Mouse (Mus musculus) liver, embryonic 14.5 days (tissue): ENCODE data around the gene Rac3. TPM values are rescaled to one million over a fixed set of nuclear protein-coding genes. Genes with fewer than 3 reads are reported as not detected.

Source experiments
- ATAC-seq: fragments of 200-750 bp; cut with Nextera tagmentation; 2 replicates; pipeline ENCODE4 v1.8.0; 2017; ENCODE audit warnings: moderate number of reproducible peaks, mild to moderate bottlenecking, moderate library complexity; ENCODE audit not compliant: insufficient read depth
- DNase-seq, 3 experiments: peaks; one replicate each; pipeline ENCODE4 v3.0.0-alpha.2; 2012 to 2013; ENCODE audit warnings: low read depth in 3 of 3, low spot score in 3 of 3
- H3K27ac ChIP-seq: fragments of 300-500 bp; sonication (generic); 2 replicates; pipeline ENCODE4 v1.5.1; 2014; ENCODE audit warnings: moderate library complexity, mild to moderate bottlenecking, control low read depth, inconsistent platforms
- H3K27me3 ChIP-seq: fragments of 300-500 bp; sonication (generic); 2 replicates; pipeline ENCODE4 v1.6.1; 2014; ENCODE audit warnings: mild to moderate bottlenecking, low read length, moderate library complexity; ENCODE audit not compliant: control insufficient read depth, insufficient read depth
- H3K36me3 ChIP-seq: fragments of 300-500 bp; sonication (generic); replicated peaks from 2 replicates; pipeline ENCODE4 v1.6.1; 2014; ENCODE audit warnings: low read depth; ENCODE audit not compliant: control insufficient read depth, insufficient read depth
- H3K4me1 ChIP-seq, 2 experiments: fragments of 200-500 bp in 1 of 2; fragments of 300-500 bp in 1 of 2; sonication (generic) in 1 of 2; replicated peaks; 2 replicates each; pipeline ENCODE4 v1.6.1; 2012 to 2014; ENCODE audit warnings: antibody characterized with exemption in 1 of 2, inconsistent platforms in 1 of 2, low read length in 1 of 2; ENCODE audit not compliant: control insufficient read depth in 2 of 2, insufficient read depth in 2 of 2
- H3K4me2 ChIP-seq: fragments of 300-500 bp; sonication (generic); 2 replicates; pipeline ENCODE4 v1.6.1; 2014; ENCODE audit warnings: low read depth, mild to moderate bottlenecking, control low read depth, moderate library complexity
- H3K4me3 ChIP-seq, 2 experiments: fragments of 200-500 bp in 1 of 2; fragments of 300-500 bp in 1 of 2; sonication (generic) in 1 of 2; 2 replicates each; pipeline ENCODE4 v1.5.1; 2012 to 2014; ENCODE audit warnings: low read depth in 2 of 2, low read length in 2 of 2, mild to moderate bottlenecking in 2 of 2, control low read depth in 1 of 2, inconsistent platforms in 1 of 2, moderate library complexity in 1 of 2; ENCODE audit not compliant: insufficient read depth in 1 of 2
- H3K9ac ChIP-seq: fragments of 300-500 bp; sonication (generic); replicated peaks from 2 replicates; pipeline ENCODE4 v1.6.1; 2014; ENCODE audit warnings: mild to moderate bottlenecking, control low read depth, moderate library complexity
- H3K9me3 ChIP-seq: fragments of 300-500 bp; sonication (generic); 2 replicates; pipeline ENCODE4 v1.6.1; 2016; ENCODE audit warnings: low read length, mixed read lengths; ENCODE audit not compliant: control insufficient read depth
- CTCF ChIP-seq: IDR thresholded peaks from 2 replicates; pipeline ENCODE4 v1.5.1; 2016; ENCODE audit warnings: antibody characterized with exemption, low read depth, control low read depth
- EP300 ChIP-seq: IDR thresholded peaks from 2 replicates; pipeline ENCODE4 v1.6.1; 2016; ENCODE audit warnings: antibody characterized with exemption, low read depth
- WGBS: fragments of 180-500 bp; shearing (Covaris S2); extraction: QIAGEN DNeasy Blood & Tissue Kit; methylation state at CpG from one replicate; pipeline ENCODE4 v1.1.7; 2014; ENCODE audit not compliant: insufficient replicate concordance; 5-methylcytosine and 5-hydroxymethylcytosine counted together
- polyA plus RNA-seq, 2 experiments: library from polyadenylated mRNA; depleted of rRNA in 1 of 2; stranded (reverse) in 1 of 2; unstranded in 1 of 2; fragments of >200 nt; fragmentation: Nextera tagmentation in 1 of 2; extraction: Ambion mirVana in 1 of 2; gene quantifications; 2 replicates each; pipeline versions ENCODE4 v1.2.1 to v1.2.3; 2012 to 2014

Rac3 gene
- polyA plus RNA-seq, 2 experiments, result 1.3 TPM; not detected in 1

DNA sequence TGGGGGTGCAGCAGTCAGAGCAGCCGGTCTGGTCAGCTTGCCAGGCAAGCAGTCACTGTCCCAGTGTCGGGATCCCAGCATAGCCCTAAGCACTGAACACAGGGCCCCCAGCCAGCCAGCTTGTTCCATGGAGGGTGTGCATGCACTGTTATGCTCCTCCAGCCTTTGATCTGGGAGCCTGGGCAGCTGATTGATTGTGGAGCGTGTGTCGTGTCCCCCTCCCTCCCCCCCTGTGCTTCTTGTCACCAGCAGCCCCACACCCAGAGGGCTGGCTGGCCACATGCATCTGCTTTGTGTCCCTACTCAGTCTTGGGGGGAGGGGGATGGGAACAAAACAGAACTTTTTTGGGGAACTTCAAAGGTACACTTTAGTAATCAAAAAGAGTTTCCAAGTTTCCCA, 26.1 kb upstream of the Rac3 start:
- Histone ChIP-seq H3K36me3 (no peaks in the 10 kb centered on the region), H3K27ac (no peak overlapping the region), H3K4me3 (no peak overlapping the region), H3K4me2 (no peak overlapping the region), H3K9me3 (no peaks in the 10 kb centered on the region), H3K4me1 (no peaks in the 10 kb centered on the region), H3K27me3 (no peaks in the 10 kb centered on the region), H3K9ac (no peak overlapping the region)
- TF ChIP-seq CTCF, result no peak
- no peak for TF ChIP-seq EP300
- WGBS, result 57% methylated on average over 4 of the region's 4 CpGs
- DNase-seq (no peak), ATAC-seq (no peak)

DNA sequence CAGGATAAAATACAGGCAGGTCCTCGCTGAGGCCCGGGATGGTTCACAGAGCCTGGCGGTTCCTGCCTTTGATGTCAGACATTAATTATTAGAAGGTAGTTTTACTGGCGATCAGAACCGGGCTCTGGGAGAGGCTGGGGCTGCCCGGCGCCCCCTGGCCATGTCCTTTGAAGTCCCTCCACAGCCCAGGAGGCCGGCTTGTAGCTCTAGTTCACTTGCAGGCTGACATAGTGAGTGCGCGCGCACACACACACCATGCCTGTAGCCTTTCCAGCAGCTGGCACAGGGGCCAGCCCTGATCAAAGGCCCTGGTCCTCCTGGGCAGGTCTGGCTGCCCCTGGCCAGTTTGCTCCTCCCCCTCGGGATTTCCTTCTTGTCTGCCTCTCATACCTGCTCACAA, 25.6 kb upstream of the Rac3 start:
- DNase-seq, result no peak
- no peak overlapping the region for H3K4me3 ChIP-seq
- no peak for TF ChIP-seq CTCF
- no peak for TF ChIP-seq EP300
- H3K4me2 ChIP-seq, result no peak overlapping the region
- H3K27me3 ChIP-seq, result no peaks in the 10 kb centered on the region
- no peaks in the 10 kb centered on the region for H3K4me1 ChIP-seq
- no peak overlapping the region for H3K27ac ChIP-seq
- no peak for ATAC-seq
- H3K9me3 ChIP-seq, result no peaks in the 10 kb centered on the region
- H3K36me3 ChIP-seq, result no peaks in the 10 kb centered on the region
- WGBS, result 78% methylated on average over 12 of the region's 12 CpGs
- no peak overlapping the region for H3K9ac ChIP-seq

DNA sequence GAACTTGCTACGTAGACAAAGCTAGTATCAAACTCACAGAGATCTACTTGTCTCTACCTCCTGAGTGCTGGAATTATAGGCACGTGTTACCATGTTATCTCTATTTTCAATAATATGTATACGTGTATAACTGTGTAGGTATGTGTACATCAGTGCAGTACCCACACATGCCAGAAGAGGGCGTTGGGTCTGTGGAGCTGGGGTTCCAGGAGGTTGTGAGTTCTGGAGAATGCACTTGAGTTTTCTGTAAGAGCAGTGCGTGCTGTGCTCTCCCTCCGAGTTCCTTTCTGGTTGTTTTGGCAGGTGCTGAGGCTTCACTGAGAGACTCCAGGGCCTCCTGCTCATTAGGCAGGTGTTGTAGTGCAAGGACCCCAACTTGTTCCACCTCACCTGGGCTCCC, 24.7 kb upstream of the Rac3 start:
- WGBS, result 82% methylated on average over 6 of the region's 6 CpGs
- no peak overlapping the region for H3K27ac ChIP-seq
- no peaks in the 10 kb centered on the region for H3K36me3 ChIP-seq
- H3K4me1 ChIP-seq, result no peaks in the 10 kb centered on the region
- no peak overlapping the region for H3K4me2 ChIP-seq
- TF ChIP-seq CTCF, result peak; percentile 58
- TF ChIP-seq EP300, result no peak
- no peaks in the 10 kb centered on the region for H3K9me3 ChIP-seq
- ATAC-seq (no peak), DNase-seq (no peak)
- H3K4me3 ChIP-seq, result no peak overlapping the region
- no peak overlapping the region for H3K9ac ChIP-seq
- H3K27me3 ChIP-seq, result no peaks in the 10 kb centered on the region

DNA sequence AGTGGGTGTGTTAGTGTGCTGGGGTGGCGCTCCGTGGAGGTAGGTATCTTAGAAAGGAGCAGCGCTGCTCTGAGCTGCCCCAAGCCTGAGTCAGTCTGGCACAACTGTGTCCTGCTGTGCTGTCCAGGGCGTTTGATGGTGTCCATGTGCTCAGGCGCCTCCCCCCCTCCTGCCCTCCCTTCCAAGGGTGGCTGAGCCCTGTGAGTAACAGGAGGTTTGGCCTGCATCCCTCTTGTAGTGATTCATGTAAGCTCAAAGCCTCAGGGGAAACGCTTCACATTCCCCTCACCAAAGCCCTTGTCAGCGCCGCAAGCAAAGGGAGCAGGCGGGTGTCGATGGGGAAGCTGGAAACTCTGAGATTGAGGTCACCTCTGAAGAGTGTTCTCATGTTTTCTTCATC, 23.5 kb upstream of the Rac3 start:
- no peaks in the 10 kb centered on the region for H3K27me3 ChIP-seq
- 67% methylated on average over 10 of the region's 10 CpGs for WGBS
- DNase-seq (no peak), ATAC-seq (no peak)
- no peaks in the 10 kb centered on the region for H3K4me1 ChIP-seq
- H3K4me2 ChIP-seq, result no peak overlapping the region
- H3K27ac ChIP-seq, result no peak overlapping the region
- TF ChIP-seq EP300 (no peak), CTCF (no peak)
- H3K4me3 ChIP-seq, result no peak overlapping the region
- no peaks in the 10 kb centered on the region for H3K36me3 ChIP-seq
- H3K9ac ChIP-seq, result no peak overlapping the region
- H3K9me3 ChIP-seq, result no peaks in the 10 kb centered on the region

DNA sequence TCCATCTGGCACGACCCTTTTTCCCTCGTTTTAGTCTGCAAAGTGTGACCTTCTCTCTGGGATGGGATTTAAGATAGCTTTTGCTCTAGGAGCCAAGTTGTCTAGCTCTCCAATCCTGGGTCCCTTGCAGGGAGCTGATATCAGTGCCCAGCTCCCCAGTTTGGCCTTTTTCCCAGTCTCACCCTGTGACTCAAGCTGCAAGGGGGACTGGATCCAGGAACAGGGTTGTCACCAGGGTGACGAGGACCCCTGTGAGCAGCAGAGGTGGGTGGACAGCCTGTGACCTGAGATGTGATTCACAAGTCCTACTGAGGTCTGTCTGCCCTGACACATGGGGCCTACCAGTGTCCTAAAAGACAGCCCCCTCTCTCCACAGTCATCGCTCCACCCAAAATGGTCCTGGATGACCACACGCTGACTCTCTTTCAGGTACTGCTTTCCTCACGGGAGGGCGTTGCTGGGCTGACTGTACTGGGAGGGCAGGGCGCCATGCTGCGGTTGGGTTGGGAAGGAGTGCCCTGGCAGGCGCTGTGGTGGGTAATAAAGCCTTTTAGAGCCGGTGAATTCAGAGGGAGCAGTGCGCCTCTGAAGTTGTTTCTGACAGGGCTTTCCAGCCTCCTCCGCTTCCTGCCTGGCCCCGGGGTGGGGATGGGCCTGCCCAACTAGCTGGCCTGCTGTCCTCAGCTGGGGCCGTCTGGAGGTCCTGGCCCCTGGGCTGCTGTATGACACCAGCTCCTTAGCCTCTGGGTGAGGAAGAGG, 17.4 kb upstream of the Rac3 start:
- H3K4me1 ChIP-seq, result no peaks in the 10 kb centered on the region; a peak in 1 of 4 replicates
- TF ChIP-seq CTCF (0 out of 2 replicates have a peak, but pooled peaks have one; percentile 2), EP300 (no peak)
- no peaks in the 10 kb centered on the region for H3K36me3 ChIP-seq
- no peaks in the 10 kb centered on the region for H3K9me3 ChIP-seq
- H3K9ac ChIP-seq, result no peak overlapping the region
- DNase-seq (no peak), ATAC-seq (no peak)
- H3K4me2 ChIP-seq, result no peak overlapping the region
- 75% methylated on average over 15 of the region's 15 CpGs for WGBS
- H3K27ac ChIP-seq, result no peak overlapping the region
- H3K27me3 ChIP-seq, result no peaks in the 10 kb centered on the region
- no peak overlapping the region for H3K4me3 ChIP-seq
